Mouse (Mus musculus) midbrain, embryonic 10.5 days (tissue): ENCODE measurements at regions not wholly inside any gene's neighbourhood (a gene's known extent, or its start where the extent isn't known, plus 50 kb on each side); places are given as distances from the start of the nearest gene placed in this dataset.

Experiments
- DNase-seq: peaks from one replicate; pipeline ENCODE4 v3.0.0-alpha.2; 2017; ENCODE audit warnings: low spot score
- H3K27ac ChIP-seq: fragments of 300-500 bp; sonication (generic); replicated peaks from 2 replicates; pipeline ENCODE4 v1.5.1; 2016; ENCODE audit warnings: mild to moderate bottlenecking
- H3K27me3 ChIP-seq: fragments of 300-500 bp; sonication (generic); 2 replicates; pipeline ENCODE4 v1.6.1; 2016; ENCODE audit warnings: low read depth, mild to moderate bottlenecking; ENCODE audit not compliant: poor library complexity, severe bottlenecking
- H3K36me3 ChIP-seq: fragments of 300-500 bp; sonication (generic); 2 replicates; pipeline ENCODE4 v1.6.1; 2016; ENCODE audit warnings: mild to moderate bottlenecking, moderate library complexity
- H3K4me1 ChIP-seq: fragments of 300-500 bp; sonication (generic); 2 replicates; pipeline ENCODE4 v1.6.1; 2016
- H3K4me3 ChIP-seq: fragments of 300-500 bp; sonication (generic); 2 replicates; pipeline ENCODE4 v1.5.1; 2016; ENCODE audit warnings: mild to moderate bottlenecking, moderate library complexity
- H3K9me3 ChIP-seq: fragments of 300-500 bp; sonication (generic); replicated peaks from 2 replicates; pipeline ENCODE4 v1.6.1; 2016; ENCODE audit warnings: mild to moderate bottlenecking

DNA sequence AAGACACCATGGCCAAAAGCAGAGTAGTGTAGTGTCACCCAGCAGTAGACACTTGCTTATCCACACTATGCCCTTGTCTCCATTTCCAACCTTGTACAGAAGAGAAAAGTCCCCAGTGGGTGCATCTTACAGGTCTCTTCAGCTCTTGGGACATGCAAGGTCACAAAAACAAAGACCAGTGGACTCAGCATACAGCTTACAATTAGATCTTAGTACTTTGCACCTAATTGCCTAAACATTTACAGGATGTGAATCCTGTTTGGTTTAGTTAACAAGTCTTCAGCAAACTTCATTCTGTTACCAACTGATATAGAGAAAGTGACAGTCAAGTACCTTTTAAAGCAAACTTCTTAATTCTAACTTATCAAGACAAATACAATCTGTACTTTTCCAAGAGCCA is 87.4 kb downstream of the Scgb2b26 start:
- H3K27me3 ChIP-seq = no peaks in the 10 kb centered on the region
- no peak overlapping the region for H3K27ac ChIP-seq
- no peaks in the 10 kb centered on the region for H3K36me3 ChIP-seq
- H3K9me3 ChIP-seq = peaks cover 91% of the 10 kb centered on the region
- no peaks in the 10 kb centered on the region for H3K4me1 ChIP-seq
- DNase-seq = no peak
- no peak overlapping the region for H3K4me3 ChIP-seq

DNA sequence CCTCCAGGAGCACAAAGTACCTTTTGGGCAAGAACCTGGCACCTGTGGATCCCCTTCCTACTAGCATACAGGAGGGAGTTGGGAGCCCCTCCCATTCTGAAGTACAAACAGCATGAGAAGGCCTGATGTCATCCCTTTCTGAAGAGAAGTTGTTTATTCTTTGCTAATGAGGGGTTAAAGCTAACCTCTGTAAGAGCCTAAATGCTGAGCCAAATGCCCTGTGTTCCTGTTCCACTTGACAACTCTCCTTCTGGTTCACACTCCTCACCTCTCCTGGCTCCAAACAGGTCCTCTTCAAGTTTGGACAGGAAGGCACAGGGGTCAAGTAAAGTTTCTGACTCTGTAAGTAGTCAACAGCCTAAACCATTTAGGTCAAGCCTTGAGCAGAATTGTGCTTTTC is 89.9 kb downstream of the Scgb2b26 start:
- no peak for DNase-seq

More for the DNA sequence above, 89.9 kb downstream of the Scgb2b26 start:
- Histone ChIP-seq H3K27ac (no peak overlapping the region), H3K9me3 (peaks cover 95% of the 10 kb centered on the region), H3K36me3 (no peaks in the 10 kb centered on the region), H3K27me3 (no peaks in the 10 kb centered on the region), H3K4me1 (no peaks in the 10 kb centered on the region), H3K4me3 (no peak overlapping the region)
